14 mouse cellular contexts compared by ENCODE assay signal in genomic region chr9:57888119-57888518, GRCm38 (mm10). TPM values are rescaled to one million over a fixed set of nuclear protein-coding genes. Genes with fewer than 3 reads are reported as not detected.
DNase-seq lines count a peak whose midpoint lies in the region; ATAC-seq and TF ChIP-seq lines count a peak whose summit lies in the region.
"Had no signal": no experiment of that assay in that cellular context is flagged by ENCODE, and none has a peak within 500 bp of the region (broad histone marks: within the 10 kb centered on the region; RNA-seq: fewer than 3 reads in every experiment).

No protein-coding gene starts in this region.

- no peak overlapping the region for H3K4me2 ChIP-seq in kidney, embryonic 14.5 days (replicated peaks; ENCODE audit: low read depth, low read length)
- peak overlapping the region; percentile 11 for H3K4me2 ChIP-seq in liver, postnatal 0 days (ENCODE audit: low read depth, low read length)
- H3K4me2 ChIP-seq in forebrain, embryonic 13.5 days: no peak overlapping the region
- H3K4me2 ChIP-seq: embryonic facial prominence, embryonic 12.5 days; intestine, embryonic 15.5 days had no signal

- H3K9ac ChIP-seq in kidney, embryonic 14.5 days (ENCODE audit: low read depth, low read length): no peak overlapping the region
- H3K9ac ChIP-seq in liver, postnatal 0 days (replicated peaks): no peak overlapping the region
- no peak overlapping the region for H3K9ac ChIP-seq in forebrain, embryonic 13.5 days
- H3K9ac ChIP-seq: embryonic facial prominence, embryonic 12.5 days; intestine, embryonic 15.5 days had no signal

- no peaks in the 10 kb centered on the region for H3K9me3 ChIP-seq in kidney, embryonic 14.5 days (ENCODE audit: control insufficient read depth, low read length)
- no peaks in the 10 kb centered on the region for H3K9me3 ChIP-seq in liver, postnatal 0 days (ENCODE audit: low read length)
- no peaks in the 10 kb centered on the region for H3K9me3 ChIP-seq in forebrain, embryonic 13.5 days (replicated peaks)
- H3K9me3 ChIP-seq: embryonic facial prominence, embryonic 12.5 days; intestine, embryonic 15.5 days had no signal

- no peaks in the 10 kb centered on the region for H3K27me3 ChIP-seq in kidney, embryonic 14.5 days (ENCODE audit: control insufficient read depth, insufficient read depth, low read length)
- H3K27me3 ChIP-seq in liver, postnatal 0 days (ENCODE audit: insufficient read depth, low read length): no peaks in the 10 kb centered on the region
- 0 out of 2 replicates have a peak, but pooled peaks cover 4% of the 10 kb centered on the region for H3K27me3 ChIP-seq in forebrain, embryonic 13.5 days
- H3K27me3 ChIP-seq: embryonic facial prominence, embryonic 12.5 days; intestine, embryonic 15.5 days had no signal

- TF ChIP-seq CTCF in liver, postnatal 0 days (IDR thresholded peaks at IDR 0.05; ENCODE audit: low read depth): no peak

- H3K36me3 ChIP-seq in kidney, embryonic 14.5 days (ENCODE audit: control insufficient read depth, insufficient read depth, low read length): no peaks in the 10 kb centered on the region
- no peaks in the 10 kb centered on the region for H3K36me3 ChIP-seq in liver, postnatal 0 days (replicated peaks; ENCODE audit: insufficient read depth, low read length)
- no peaks in the 10 kb centered on the region for H3K36me3 ChIP-seq in forebrain, embryonic 13.5 days (ENCODE audit: poor library complexity, severe bottlenecking)
- H3K36me3 ChIP-seq: embryonic facial prominence, embryonic 12.5 days; intestine, embryonic 15.5 days had no signal

- TF ChIP-seq EP300 in liver, postnatal 0 days (IDR thresholded peaks at IDR 0.05; ENCODE audit: low read depth): no peak

- 69% methylated on average over 6 of the region's 6 CpGs for WGBS in kidney, embryonic 14.5 days
- WGBS in liver, postnatal 0 days (ENCODE audit: insufficient replicate concordance): 21% methylated on average over 6 of the region's 6 CpGs
- WGBS in forebrain, embryonic 13.5 days: 84% methylated on average over 6 of the region's 6 CpGs

- ATAC-seq in kidney, embryonic 14.5 days (ENCODE audit: low FRiP score, low TSS enrichment): no peak
- peak; percentile 68 for ATAC-seq in liver, postnatal 0 days
- no peak for ATAC-seq in forebrain, embryonic 13.5 days
- ATAC-seq: forebrain, embryonic 16.5 days; intestine, embryonic 15.5 days had no signal

- H3K27ac ChIP-seq in kidney, embryonic 14.5 days (ENCODE audit: low read depth, low read length): no peak overlapping the region
- H3K27ac ChIP-seq in liver, postnatal 0 days (ENCODE audit: low read depth): no peak overlapping the region
- no peak overlapping the region for H3K27ac ChIP-seq in forebrain, embryonic 13.5 days
- H3K27ac ChIP-seq: embryonic facial prominence, embryonic 12.5 days; intestine, embryonic 15.5 days; left cerebral cortex, adult 2 months had no signal

- peak; percentile 51 for DNase-seq in kidney, adult 11 months
- peak; percentile 53 for DNase-seq in CD4-positive, CD25-positive, alpha-beta regulatory T cell, adult 2 months (ENCODE audit: low read depth, low spot score)
- DNase-seq in heart, postnatal 4 days: peak; percentile 13
- peak; percentile 65 for DNase-seq in liver, postnatal 0 days
- DNase-seq in testis, postnatal 14 days (ENCODE audit: low spot score): no peak
- no peak for DNase-seq in gastrocnemius, adult 8-10 months (ENCODE audit: low spot score in 2 of 2)
- DNase-seq: cerebellum, adult 9-10 months; thymus, adult 18-20 months had no signal

- no peak overlapping the region for H3K4me3 ChIP-seq in kidney, embryonic 14.5 days (ENCODE audit: low read length)
- no peak overlapping the region for H3K4me3 ChIP-seq in liver, postnatal 0 days (ENCODE audit: low read depth, low read length)
- H3K4me3 ChIP-seq in forebrain, embryonic 13.5 days: no peak overlapping the region
- H3K4me3 ChIP-seq: embryonic facial prominence, embryonic 12.5 days; intestine, embryonic 15.5 days; left cerebral cortex, adult 2 months had no signal

- no peaks in the 10 kb centered on the region for H3K4me1 ChIP-seq in kidney, embryonic 14.5 days (ENCODE audit: control insufficient read depth, insufficient read depth, low read length)
- no peaks in the 10 kb centered on the region for H3K4me1 ChIP-seq in liver, postnatal 0 days (ENCODE audit: insufficient read depth)
- peaks cover 4% of the 10 kb centered on the region; the same call in 1 of the 2 replicates for H3K4me1 ChIP-seq in forebrain, embryonic 13.5 days
- H3K4me1 ChIP-seq: embryonic facial prominence, embryonic 12.5 days; intestine, embryonic 15.5 days had no signal

RNA-seq across cellular contexts. Expression of gene Ubl7, which starts 22.7 kb away (rescaled TPM):
- polyA plus RNA-seq in kidney, embryonic 14.5 days (2014; fragmentation: Nextera tagmentation; extraction: Ambion mirVana): 106 and 108 TPM in 2 replicates
- total RNA-seq in heart, postnatal 4 days (2021): 10 to 100 TPM; 66.3 to 66.5 TPM
- 51.2 and 51.4 TPM in 2 replicates for polyA plus RNA-seq in liver, postnatal 0 days (2015; fragmentation: Nextera tagmentation; extraction: Ambion mirVana)
- 164 and 165 TPM in 2 replicates for polyA plus RNA-seq in forebrain, embryonic 13.5 days (2015; fragmentation: Nextera tagmentation; extraction: Ambion mirVana)
- total RNA-seq in gastrocnemius, adult 8-10 months (2022): 10 to 100 TPM; 85.4 to 92.1 (median 90.3) TPM

RNA-seq across cellular contexts. Expression of gene Arid3b, which starts 51.5 kb away (rescaled TPM):
- 6.5 and 7.2 TPM in 2 replicates for polyA plus RNA-seq in kidney, embryonic 14.5 days (2014; fragmentation: Nextera tagmentation; extraction: Ambion mirVana)
- total RNA-seq in heart, postnatal 4 days (2021): 1 to 10 TPM; 8.5 to 9.5 TPM
- polyA plus RNA-seq in liver, postnatal 0 days (2015; fragmentation: Nextera tagmentation; extraction: Ambion mirVana): 4.6 and 4.7 TPM in 2 replicates
- 12.3 and 12.8 TPM in 2 replicates for polyA plus RNA-seq in forebrain, embryonic 13.5 days (2015; fragmentation: Nextera tagmentation; extraction: Ambion mirVana)
- 1 to 10 TPM; 3.1 to 6.0 (median 4.4) TPM for total RNA-seq in gastrocnemius, adult 8-10 months (2022)

RNA-seq across cellular contexts. Expression of gene Sema7a, which starts 51.8 kb away (rescaled TPM):
- 0.93 TPM in 2 replicates for polyA plus RNA-seq in kidney, embryonic 14.5 days (2014; fragmentation: Nextera tagmentation; extraction: Ambion mirVana)
- 10 to 100 TPM; 26.0 to 30.1 TPM for total RNA-seq in heart, postnatal 4 days (2021)
- 0.11 TPM in 1 of 2 replicates, not detected in the other for polyA plus RNA-seq in liver, postnatal 0 days (2015; fragmentation: Nextera tagmentation; extraction: Ambion mirVana)
- polyA plus RNA-seq in forebrain, embryonic 13.5 days (2015; fragmentation: Nextera tagmentation; extraction: Ambion mirVana): 1.1 and 2.2 TPM in 2 replicates
- 10 to 100 TPM in 1 of 4 experiments, 1 to 10 TPM in 3; 5.9 to 11.0 (median 7.8) TPM for total RNA-seq in gastrocnemius, adult 8-10 months (2022)

Comparison
In these comparisons a context has a peak if more than half of its experiments do, and no peak if none do; other contexts are left out.
1. DNase-seq: peak in kidney, adult 11 months (single experiment), CD4-positive, CD25-positive, alpha-beta regulatory T cell, adult 2 months (single experiment), heart, postnatal 4 days (single experiment) and liver, postnatal 0 days (single experiment); none in testis, postnatal 14 days (single experiment) and gastrocnemius, adult 8-10 months (0 of 2).